Mouse (Mus musculus): Measurements from ENCODE around the gene Mepce. TPM values are rescaled to one million over a fixed set of nuclear protein-coding genes. Genes with fewer than 3 reads are reported as not detected.
A peak's percentile ranks its signal among the peaks of the same experiment; 100 is the strongest.
"Not testable (repeated sequence)": the region's sequence is repeated elsewhere in the genome, so short reads cannot be mapped to it uniquely, and the experiment has no call there.

Gene Mepce
- polyA plus RNA-seq, 1 experiment from 2014 or later = 9.1 TPM

DNA sequence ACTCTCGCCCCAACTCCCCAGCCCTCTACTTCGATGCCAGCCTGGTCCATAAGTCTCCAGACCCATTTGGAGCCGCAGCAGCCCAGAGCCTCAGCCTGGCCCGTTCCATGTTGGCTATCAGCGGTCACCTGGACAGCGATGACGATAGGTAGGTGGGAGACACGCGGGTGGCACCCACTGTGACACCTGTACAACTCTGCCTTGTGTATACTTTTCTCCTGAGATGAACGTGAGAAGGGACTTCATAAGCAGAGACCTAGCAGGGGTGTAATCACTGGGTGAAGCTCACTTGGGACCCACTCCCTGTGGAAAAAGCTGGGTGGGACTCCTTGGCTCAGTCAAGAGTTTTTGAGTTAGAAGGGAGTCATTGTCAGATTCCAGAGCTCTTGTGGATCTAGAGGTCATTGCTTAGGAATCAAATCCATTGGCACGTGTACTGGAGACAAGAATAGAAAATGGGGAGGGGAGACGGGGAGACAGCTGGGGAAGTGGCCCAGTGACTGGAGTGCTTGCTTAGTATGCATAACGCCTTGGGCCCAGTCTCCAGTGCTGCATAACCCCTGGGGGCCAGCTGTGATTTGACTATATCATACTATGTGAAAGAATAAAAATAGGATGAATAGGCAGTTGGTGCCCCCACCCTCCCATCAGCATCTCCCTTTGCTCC lies 36.1 kb downstream of the Mepce start:
- H3K27ac ChIP-seq (replicated peaks) = no peak overlapping the region
- DNase-seq (ENCODE audit: low spot score) = no peak
- H3K27me3 ChIP-seq (replicated peaks; ENCODE audit: low read depth, poor library complexity, severe bottlenecking) = no peaks in the 10 kb centered on the region
- 94% methylated on average over 13 of the region's 13 CpGs for WGBS
- peaks cover 66% of the 10 kb centered on the region for H3K36me3 ChIP-seq (replicated peaks)
- H3K4me3 ChIP-seq = no peak overlapping the region
- H3K4me1 ChIP-seq = peaks cover 37% of the 10 kb centered on the region
- H3K9me3 ChIP-seq = no peaks in the 10 kb centered on the region

DNA sequence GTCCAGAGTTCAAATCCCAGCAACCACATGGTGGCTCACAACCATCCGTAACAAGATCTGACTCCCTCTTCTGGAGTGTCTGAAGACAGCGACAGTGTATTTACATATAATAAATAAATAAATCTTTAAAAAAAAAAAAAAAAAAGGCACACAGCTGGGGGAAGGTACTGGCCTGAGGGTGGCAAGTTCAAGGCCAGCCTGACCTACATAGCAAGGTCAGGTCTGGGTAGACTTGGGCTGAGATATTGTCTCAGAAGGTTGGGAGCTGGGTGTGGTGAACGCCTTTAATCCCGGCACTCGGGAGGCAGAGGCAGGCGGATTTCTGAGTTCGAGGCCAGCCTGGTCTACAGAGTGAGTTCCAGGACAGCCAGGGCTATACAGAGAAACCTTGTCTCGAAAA lies 37.2 kb downstream of the Mepce start:
- H3K27me3 ChIP-seq (replicated peaks; ENCODE audit: low read depth, poor library complexity, severe bottlenecking); H3K9me3 ChIP-seq; DNase-seq (ENCODE audit: low spot score); H3K4me3 ChIP-seq; H3K27ac ChIP-seq (replicated peaks): not testable (repeated sequence)
- H3K4me1 ChIP-seq = peaks cover 39% of the 10 kb centered on the region
- 93% methylated on average over 8 of the region's 8 CpGs for WGBS
- H3K36me3 ChIP-seq (replicated peaks) = peaks cover 54% of the 10 kb centered on the region

DNA sequence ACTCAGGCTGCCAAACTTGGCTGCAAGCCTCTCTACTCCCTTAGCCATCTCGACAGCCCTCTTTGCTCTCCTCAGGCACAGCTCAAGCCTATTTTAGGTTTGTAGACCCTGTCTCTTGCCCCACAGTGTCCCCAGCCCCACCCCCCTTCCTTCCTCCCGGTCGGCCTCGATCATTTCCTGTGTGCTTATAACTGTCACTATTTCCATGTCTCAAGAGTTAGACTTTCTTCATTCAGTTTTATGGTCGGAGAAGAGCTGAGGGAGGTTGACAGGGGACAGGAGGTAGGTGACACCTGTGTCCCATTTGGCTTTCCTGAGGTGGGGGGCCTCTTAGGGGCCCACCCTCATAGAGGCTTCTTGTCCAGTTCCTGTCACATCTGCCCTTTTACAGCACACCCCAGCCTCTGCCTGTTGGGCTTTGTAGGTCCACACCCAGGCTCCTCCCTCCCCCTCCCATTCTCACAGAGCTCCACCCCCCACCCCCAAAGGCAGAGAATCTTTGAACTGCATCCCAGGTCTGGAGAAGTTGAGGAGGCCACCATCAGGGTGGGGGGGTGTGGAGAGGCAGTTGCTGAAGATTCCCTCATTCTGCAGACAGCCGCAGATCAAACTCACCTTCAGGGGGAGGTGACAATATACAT lies 38.1 kb downstream of the Mepce start:
- DNase-seq (ENCODE audit: low spot score) = no peak
- no peaks in the 10 kb centered on the region for H3K27me3 ChIP-seq (replicated peaks; ENCODE audit: low read depth, poor library complexity, severe bottlenecking)
- H3K36me3 ChIP-seq (replicated peaks) = peaks cover 49% of the 10 kb centered on the region
- H3K9me3 ChIP-seq = no peaks in the 10 kb centered on the region
- 0 out of 2 replicates have a peak overlapping the region, but pooled peaks have one; percentile 26 for H3K27ac ChIP-seq (replicated peaks)
- peak overlapping the region; percentile 88 for H3K4me3 ChIP-seq
- 56% methylated on average over 6 of the region's 6 CpGs for WGBS
- H3K4me1 ChIP-seq = peaks cover 40% of the 10 kb centered on the region

DNA sequence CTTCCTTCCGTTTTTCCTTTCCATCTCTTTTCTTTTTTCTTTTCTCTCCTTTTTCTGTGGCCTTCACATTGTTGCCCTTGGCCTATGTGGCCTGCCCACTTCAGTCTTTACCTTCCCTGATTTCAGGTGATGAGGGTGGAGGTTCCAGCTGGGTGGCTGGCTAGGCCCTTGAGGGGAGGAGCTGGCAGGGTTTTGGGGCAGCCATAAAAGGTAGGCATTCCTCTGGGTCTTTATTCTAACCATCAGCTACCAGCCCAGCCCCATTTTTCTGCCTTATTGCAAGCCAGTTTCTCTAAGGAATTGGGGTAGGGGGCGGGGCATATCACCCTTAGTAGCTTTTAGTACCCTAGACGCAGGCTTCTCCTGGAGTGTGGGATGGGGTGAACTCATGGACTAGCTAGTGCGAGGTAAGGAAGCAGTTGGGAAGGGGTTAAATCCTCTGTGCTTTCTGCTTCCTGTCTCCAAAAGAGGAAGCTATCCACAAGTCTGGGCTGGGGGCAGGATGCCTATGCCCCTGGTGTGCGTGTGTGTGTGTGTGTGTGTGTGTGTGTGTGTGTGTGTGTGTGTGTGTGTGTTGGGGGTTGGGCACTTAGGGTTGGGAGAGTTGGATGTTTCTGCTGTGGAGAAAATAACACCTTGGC lies 39.2 kb downstream of the Mepce start:
- no peaks in the 10 kb centered on the region for H3K9me3 ChIP-seq
- H3K36me3 ChIP-seq (replicated peaks) = peaks cover 39% of the 10 kb centered on the region
- H3K4me3 ChIP-seq = peak overlapping the region; percentile 88
- H3K4me1 ChIP-seq = peaks cover 40% of the 10 kb centered on the region
- peak overlapping the region; percentile 93 for H3K27ac ChIP-seq (replicated peaks)
- DNase-seq (ENCODE audit: low spot score) = peak; percentile 34
- H3K27me3 ChIP-seq (replicated peaks; ENCODE audit: low read depth, poor library complexity, severe bottlenecking) = no peaks in the 10 kb centered on the region
- 48% methylated on average over 5 of the region's 5 CpGs for WGBS

DNA sequence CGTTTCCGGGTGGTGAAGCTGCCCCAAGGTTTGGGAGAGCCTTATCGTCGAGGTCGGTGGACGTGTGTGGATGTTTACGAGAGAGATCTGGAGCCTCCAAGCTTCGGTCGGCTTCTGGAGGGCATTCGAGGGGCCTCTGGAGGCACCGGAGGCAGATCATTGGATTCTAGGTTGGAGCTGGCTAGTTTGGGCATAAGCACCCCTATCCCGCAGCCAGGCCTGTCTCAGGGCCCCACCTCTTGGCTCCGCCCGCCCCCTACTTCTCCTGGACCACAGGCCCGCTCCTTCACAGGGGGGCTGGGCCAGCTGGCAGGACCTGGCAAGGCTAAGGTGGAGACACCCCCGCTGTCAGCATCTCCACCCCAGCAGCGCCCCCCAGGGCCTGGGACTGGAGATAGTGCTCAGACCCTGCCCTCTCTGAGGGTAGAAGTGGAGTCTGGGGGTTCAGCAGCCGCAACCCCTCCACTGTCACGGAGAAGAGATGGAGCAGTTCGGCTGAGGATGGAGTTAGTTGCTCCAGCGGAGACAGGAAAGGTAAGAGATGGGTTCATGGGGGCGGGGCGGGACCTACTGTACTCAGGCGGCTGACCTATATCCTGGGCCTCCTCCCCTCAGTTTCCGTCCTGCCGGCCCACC lies 40.0 kb downstream of the Mepce start:
- 5% methylated on average over 26 of the region's 26 CpGs for WGBS
- Histone ChIP-seq H3K4me1 (peaks cover 40% of the 10 kb centered on the region), H3K4me3 (peak overlapping the region; percentile 88), H3K36me3 (replicated peaks) (peaks cover 31% of the 10 kb centered on the region), H3K27me3 (replicated peaks; ENCODE audit: low read depth, poor library complexity, severe bottlenecking) (no peaks in the 10 kb centered on the region), H3K27ac (replicated peaks) (peak overlapping the region; percentile 93), H3K9me3 (no peaks in the 10 kb centered on the region)
- peak; percentile 37 for DNase-seq (ENCODE audit: low spot score)

DNA sequence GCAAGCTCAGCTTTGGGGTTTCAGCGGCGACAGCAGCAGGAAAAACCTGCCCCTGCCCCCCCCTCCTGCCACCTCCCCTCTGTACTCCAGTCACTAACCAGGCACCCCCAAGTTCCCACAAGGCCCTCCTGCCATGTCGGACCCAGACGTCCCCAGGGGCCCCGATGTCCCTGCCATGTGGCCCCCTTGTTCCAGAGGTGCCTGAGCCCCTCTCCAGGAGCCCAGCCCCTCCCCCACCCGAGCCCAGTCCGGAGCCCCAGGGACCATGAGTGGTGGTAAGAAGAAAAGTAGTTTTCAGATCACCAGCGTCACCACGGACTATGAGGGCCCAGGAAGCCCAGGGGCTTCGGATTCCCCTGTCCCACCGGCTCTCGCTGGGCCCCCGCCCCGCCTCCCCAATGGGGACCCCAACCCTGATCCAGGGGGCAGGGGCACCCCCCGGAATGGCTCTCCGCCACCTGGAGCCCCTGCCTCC lies 40.6 kb downstream of the Mepce start:
- H3K36me3 ChIP-seq (replicated peaks) = peaks cover 25% of the 10 kb centered on the region
- H3K27ac ChIP-seq (replicated peaks) = peak overlapping the region; percentile 93
- no peaks in the 10 kb centered on the region for H3K9me3 ChIP-seq
- no peaks in the 10 kb centered on the region for H3K27me3 ChIP-seq (replicated peaks; ENCODE audit: low read depth, poor library complexity, severe bottlenecking)
- H3K4me1 ChIP-seq = peaks cover 43% of the 10 kb centered on the region
- DNase-seq (ENCODE audit: low spot score) = peak; percentile 43
- peak overlapping the region; percentile 88 for H3K4me3 ChIP-seq
- under 1% methylated on average over 16 of the region's 16 CpGs for WGBS

DNA sequence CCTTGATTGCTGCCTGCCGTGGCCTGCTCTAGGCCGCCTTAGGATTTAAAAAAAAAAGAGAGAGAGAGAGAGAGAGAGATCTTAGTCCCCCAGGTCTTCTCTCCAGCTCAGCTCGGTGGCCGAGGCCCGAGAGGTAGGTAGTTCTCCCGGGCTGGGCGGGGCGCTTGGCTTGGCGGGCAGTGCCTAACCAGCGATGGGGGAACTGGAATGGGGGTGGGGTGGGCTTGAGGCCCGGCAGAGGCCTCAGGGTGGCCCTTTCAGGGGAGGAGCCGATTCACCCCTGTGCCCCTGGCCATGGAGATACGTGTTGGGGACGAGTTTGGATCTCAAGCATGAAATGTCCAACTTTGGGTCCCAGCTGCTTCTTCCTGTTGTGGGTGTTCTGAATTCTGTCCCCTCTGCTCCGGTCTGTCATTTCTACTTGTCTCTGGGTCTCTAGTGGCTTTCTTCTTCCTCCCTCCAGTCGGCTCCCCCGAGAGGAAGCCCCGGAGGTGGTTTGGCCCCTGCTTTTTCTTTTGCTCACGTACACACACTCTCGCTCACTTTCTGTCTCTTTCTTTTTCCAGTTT lies 41.1 kb downstream of the Mepce start:
- peak; percentile 81 for DNase-seq (ENCODE audit: low spot score)
- peaks cover 20% of the 10 kb centered on the region for H3K36me3 ChIP-seq (replicated peaks)
- H3K4me3 ChIP-seq = peak overlapping the region; percentile 88
- no peaks in the 10 kb centered on the region for H3K27me3 ChIP-seq (replicated peaks; ENCODE audit: low read depth, poor library complexity, severe bottlenecking)
- H3K9me3 ChIP-seq = no peaks in the 10 kb centered on the region
- H3K4me1 ChIP-seq = peaks cover 49% of the 10 kb centered on the region
- under 1% methylated on average over 20 of the region's 20 CpGs for WGBS
- H3K27ac ChIP-seq (replicated peaks) = peak overlapping the region; percentile 93

DNA sequence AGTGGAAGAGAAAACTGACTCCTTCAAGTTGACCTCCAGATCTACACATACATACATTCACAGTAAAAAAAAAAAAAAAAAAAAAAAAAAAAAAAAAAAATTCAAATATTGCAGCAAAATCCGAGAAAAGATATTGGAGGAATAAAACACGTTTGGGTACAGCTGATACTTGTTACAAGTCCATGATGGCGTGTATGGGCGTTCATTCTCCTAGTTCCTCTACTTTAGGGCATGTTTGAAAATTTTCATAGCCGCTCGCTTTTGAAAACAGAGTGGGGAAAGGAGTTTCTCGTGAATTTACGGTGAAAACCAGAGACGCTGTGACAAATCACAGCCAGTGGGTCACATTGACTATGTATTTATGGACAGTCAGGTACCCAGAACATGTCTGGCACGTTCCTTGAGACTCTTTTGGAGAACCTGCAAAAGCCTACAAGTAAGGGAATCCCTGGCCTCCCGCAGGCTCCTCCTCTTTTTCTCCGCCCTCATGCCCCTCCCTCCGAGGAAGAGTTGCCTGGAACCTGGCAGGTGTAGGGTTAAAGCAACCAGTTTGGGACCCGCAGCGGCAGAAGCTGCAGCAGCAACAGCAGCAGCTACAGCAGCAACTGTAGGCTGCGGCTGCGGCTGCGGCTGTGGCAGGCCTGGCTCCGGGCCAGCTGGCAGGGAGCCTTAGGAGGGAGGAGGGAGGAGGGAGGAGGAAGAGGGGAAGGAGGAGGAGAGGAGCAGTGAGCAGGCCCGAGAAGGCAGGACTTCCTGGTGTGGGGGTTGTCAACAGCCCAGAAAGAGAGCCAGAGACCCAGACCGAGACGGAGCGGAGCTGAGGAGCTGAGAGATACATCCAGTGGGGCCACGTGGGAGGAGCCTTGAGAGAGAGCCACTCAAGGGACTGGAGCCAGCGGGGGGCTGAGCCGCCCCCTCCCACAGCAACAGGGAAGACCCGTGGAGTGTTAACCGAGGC lies 42.0 kb downstream of the Mepce start, which contains the start of gene Tsc22d4:
Gene Tsc22d4, plus strand, starts transcription at position 517 of the 958 bp plus-strand sequence.
- Histone ChIP-seq H3K27me3 (replicated peaks; ENCODE audit: low read depth, poor library complexity, severe bottlenecking) (no peaks in the 10 kb centered on the region), H3K27ac (replicated peaks) (peak within 1 kb of the TSS; percentile 93), H3K36me3 (replicated peaks) (peaks cover 11% of the 10 kb centered on the region), H3K9me3 (no peaks in the 10 kb centered on the region), H3K4me1 (peaks cover 57% of the 10 kb centered on the region), H3K4me3 (peak within 1 kb of the TSS; percentile 88)
- 6% methylated on average over 28 of the region's 28 CpGs for WGBS
- DNase-seq (ENCODE audit: low spot score) = peak; percentile 91

DNA sequence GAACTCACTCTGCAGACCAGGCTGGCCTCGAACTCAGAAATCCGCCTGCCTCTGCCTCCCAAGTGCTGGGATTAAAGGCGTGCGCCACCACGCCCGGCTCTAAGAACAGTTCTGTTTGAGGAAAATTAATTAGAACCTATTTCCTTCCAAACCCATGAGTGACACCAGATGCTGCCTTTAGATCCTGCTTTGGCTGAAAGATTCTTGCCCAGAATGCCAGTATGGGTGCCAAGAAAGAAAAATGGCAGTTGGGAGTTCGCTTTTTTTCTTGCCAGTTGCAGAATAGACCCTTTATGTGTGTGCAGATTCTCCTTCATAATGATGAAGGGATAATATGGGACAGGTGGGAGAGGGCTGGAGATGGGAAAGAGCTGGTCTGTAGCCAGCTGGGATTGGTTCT lies 43.3 kb downstream of the Mepce start:
- Histone ChIP-seq H3K9me3 (no peaks in the 10 kb centered on the region), H3K36me3 (replicated peaks) (peaks cover 2% of the 10 kb centered on the region; the same call in 1 of the 2 replicates), H3K4me1 (peaks cover 66% of the 10 kb centered on the region), H3K4me3 (no peak overlapping the region), H3K27me3 (replicated peaks; ENCODE audit: low read depth, poor library complexity, severe bottlenecking) (no peaks in the 10 kb centered on the region), H3K27ac (replicated peaks) (no peak overlapping the region)
- DNase-seq (ENCODE audit: low spot score) = no peak
- WGBS = 90% methylated on average over 7 of the region's 7 CpGs

DNA sequence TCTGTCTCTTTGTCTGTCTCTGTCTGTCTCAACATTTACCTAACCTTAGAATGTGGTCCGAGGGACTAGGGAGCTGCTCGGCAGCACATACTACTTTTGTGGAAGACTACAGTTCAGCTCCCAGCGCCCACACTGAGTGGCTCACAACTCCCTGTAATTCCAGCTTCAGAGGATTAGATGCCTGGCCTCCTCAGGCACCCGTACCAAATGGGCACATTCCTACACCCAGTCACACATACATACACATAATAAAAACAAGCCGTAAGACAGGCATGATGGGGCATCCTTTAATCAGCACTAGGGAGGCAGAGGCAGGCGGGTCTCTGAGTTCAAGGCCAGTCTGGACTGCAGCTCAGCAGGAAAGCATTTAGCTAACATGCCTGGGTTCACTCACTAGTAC lies 44.6 kb downstream of the Mepce start:
- WGBS = 92% methylated on average over 6 of the region's 6 CpGs
- Histone ChIP-seq H3K4me1 (peaks cover 64% of the 10 kb centered on the region), H3K27me3 (replicated peaks; ENCODE audit: low read depth, poor library complexity, severe bottlenecking) (no peaks in the 10 kb centered on the region), H3K9me3 (no peaks in the 10 kb centered on the region), H3K27ac (replicated peaks) (no peak overlapping the region), H3K4me3 (no peak overlapping the region), H3K36me3 (replicated peaks) (peaks cover 2% of the 10 kb centered on the region)
- DNase-seq (ENCODE audit: low spot score) = no peak

DNA sequence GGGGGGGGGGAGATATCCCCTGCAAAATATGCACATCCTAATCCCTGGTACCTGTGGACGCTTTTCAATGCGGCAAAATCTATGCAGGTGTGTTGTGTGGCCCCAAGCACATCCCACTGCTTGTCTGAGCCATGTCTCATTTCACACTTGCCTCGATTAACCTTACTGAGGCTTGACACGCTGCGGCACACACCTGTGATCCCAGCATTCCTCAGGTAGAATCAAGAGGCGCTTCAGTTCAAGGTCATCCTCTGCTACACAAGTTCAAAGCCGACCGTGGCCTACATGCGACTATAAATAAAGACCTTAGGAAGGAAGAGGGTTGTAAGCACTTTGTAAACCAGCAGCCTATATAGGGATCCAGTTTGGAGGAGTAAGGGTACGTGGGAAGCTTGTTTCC lies 45.4 kb downstream of the Mepce start:
- H3K4me1 ChIP-seq = peaks cover 59% of the 10 kb centered on the region

More for the DNA sequence above, 45.4 kb downstream of the Mepce start:
- DNase-seq (ENCODE audit: low spot score) = no peak
- peaks cover 8% of the 10 kb centered on the region for H3K36me3 ChIP-seq (replicated peaks)
- 60% methylated on average over 10 of the region's 10 CpGs for WGBS
- no peaks in the 10 kb centered on the region for H3K9me3 ChIP-seq
- H3K27ac ChIP-seq (replicated peaks) = no peak overlapping the region
- H3K4me3 ChIP-seq = peak overlapping the region; percentile 89
- H3K27me3 ChIP-seq (replicated peaks; ENCODE audit: low read depth, poor library complexity, severe bottlenecking) = no peaks in the 10 kb centered on the region

Data from embryonic facial prominence, embryonic 10.5 days (tissue).